ENCODE assay signal across 8 mouse cellular contexts in genomic region chr6:87597116-87597833, GRCm38 (mm10). TPM values are rescaled to one million over a fixed set of nuclear protein-coding genes. Genes with fewer than 3 reads are reported as not detected.
DNase-seq lines count a peak whose midpoint lies in the region; ATAC-seq lines count a peak whose summit lies in the region.

No protein-coding gene starts in this region.

- DNase-seq in adrenal gland, postnatal 10 days: peak; percentile 11
- DNase-seq in adrenal gland, adult 8-10 months: no peak
- peak; percentile 50 for DNase-seq in thymus, postnatal 0 days (ENCODE audit: low spot score)
- DNase-seq in thymus, postnatal 10 days (ENCODE audit: low spot score in 2 of 2): no peak
- peak; percentile 33 for DNase-seq in skeletal muscle tissue, adult 2 months (ENCODE audit: low read depth, low spot score)
- no peak for DNase-seq in heart, adult 9 months (ENCODE audit: low spot score in 2 of 2)

- 39% methylated on average over 10 of the region's 10 CpGs for WGBS in kidney, embryonic 16.5 days

- peak overlapping the region; percentile 26; the same call in 1 of the 2 replicates for H3K27ac ChIP-seq in kidney, embryonic 16.5 days (ENCODE audit: low read length)

- no peaks in the 10 kb centered on the region for H3K9me3 ChIP-seq in kidney, embryonic 16.5 days (ENCODE audit: low read length)

- H3K4me1 ChIP-seq in kidney, embryonic 16.5 days (ENCODE audit: insufficient read depth, low read length): peaks cover 4% of the 10 kb centered on the region; the same call in 1 of the 2 replicates

- peak overlapping the region; percentile 19; the same call in 1 of the 2 replicates for H3K4me2 ChIP-seq in kidney, embryonic 16.5 days (replicated peaks; ENCODE audit: low read depth, low read length)

- H3K27me3 ChIP-seq in kidney, embryonic 16.5 days (ENCODE audit: insufficient read depth, low read length): no peaks in the 10 kb centered on the region

- no peaks in the 10 kb centered on the region for H3K36me3 ChIP-seq in kidney, embryonic 16.5 days (ENCODE audit: insufficient read depth, low read length)

- ATAC-seq in kidney, embryonic 16.5 days (ENCODE audit: low FRiP score, low TSS enrichment): peak; percentile 92
- no peak for ATAC-seq in erythroblast, adult 5-6 weeks (replicated peaks; ENCODE audit: low FRiP score, poor library complexity, severe bottlenecking)

- 0 out of 2 replicates have a peak overlapping the region, but pooled peaks have one; percentile 35 for H3K9ac ChIP-seq in kidney, embryonic 16.5 days (replicated peaks; ENCODE audit: low read length)

- H3K4me3 ChIP-seq in kidney, embryonic 16.5 days (ENCODE audit: low read length): no peak overlapping the region

RNA-seq across cellular contexts. Expression of gene Prokr1, which starts 6.7 kb away (rescaled TPM):
- total RNA-seq in adrenal gland, postnatal 10 days (2021): 1 to 10 TPM in 1 of 2 experiments, under 1 TPM in 1; 0.57 to 1.3 TPM
- total RNA-seq in adrenal gland, adult 8-10 months (2022): under 1 TPM; 0.10 to 0.89 (median 0.36) TPM
- 0.07 and 0.21 TPM in 2 replicates for polyA plus RNA-seq in thymus, postnatal 0 days (2015; fragmentation: Nextera tagmentation; extraction: Ambion mirVana)
- polyA plus RNA-seq in kidney, embryonic 16.5 days (2015; fragmentation: Nextera tagmentation; extraction: Ambion mirVana): 5.0 and 5.1 TPM in 2 replicates
- 55.4 and 68.8 TPM in 2 replicates for total RNA-seq in erythroblast, adult 5-6 weeks (2015; ENCODE audit: low replicate concordance)
- total RNA-seq in erythroblast, adult 5-6 weeks (2017; ENCODE audit: low replicate concordance): 54.9 and 57.6 TPM in 2 replicates

Comparison
In these comparisons a context has a peak if more than half of its experiments do, and no peak if none do; other contexts are left out.
1. DNase-seq: peak in adrenal gland, postnatal 10 days (single experiment), thymus, postnatal 0 days (single experiment) and skeletal muscle tissue, adult 2 months (single experiment); none in adrenal gland, adult 8-10 months (single experiment), thymus, postnatal 10 days (0 of 2) and heart, adult 9 months (0 of 2).
2. RNA of gene Prokr1, which starts 6.7 kb away (total RNA-seq): 54.9 to 68.8 TPM in erythroblast, adult 5-6 weeks; 0.57 to 1.3 TPM in adrenal gland, postnatal 10 days and 0.10 to 0.89 TPM in adrenal gland, adult 8-10 months; every median in the first group is over 10 times any median in the second.